Mouse (Mus musculus): ENCODE data around the gene Fam129b. TPM values are rescaled to one million over a fixed set of nuclear protein-coding genes. Genes with fewer than 3 reads are reported as not detected.
"Not testable (repeated sequence)": the region's sequence is repeated elsewhere in the genome, so short reads cannot be mapped to it uniquely, and the experiment has no call there.

Gene Fam129b
- 1 to 10 TPM; 3.8 to 6.3 (median 5.4) TPM for total RNA-seq (2022)

GRCm38 (mm10) chr2:32875675-32876489 lies at the start of gene Fam129b:
Gene Fam129b, plus strand, starts transcription at chr2:32876114.
- peak; percentile 69 to 71 for DNase-seq (ENCODE audit: low spot score in 2 of 2)

DNA sequence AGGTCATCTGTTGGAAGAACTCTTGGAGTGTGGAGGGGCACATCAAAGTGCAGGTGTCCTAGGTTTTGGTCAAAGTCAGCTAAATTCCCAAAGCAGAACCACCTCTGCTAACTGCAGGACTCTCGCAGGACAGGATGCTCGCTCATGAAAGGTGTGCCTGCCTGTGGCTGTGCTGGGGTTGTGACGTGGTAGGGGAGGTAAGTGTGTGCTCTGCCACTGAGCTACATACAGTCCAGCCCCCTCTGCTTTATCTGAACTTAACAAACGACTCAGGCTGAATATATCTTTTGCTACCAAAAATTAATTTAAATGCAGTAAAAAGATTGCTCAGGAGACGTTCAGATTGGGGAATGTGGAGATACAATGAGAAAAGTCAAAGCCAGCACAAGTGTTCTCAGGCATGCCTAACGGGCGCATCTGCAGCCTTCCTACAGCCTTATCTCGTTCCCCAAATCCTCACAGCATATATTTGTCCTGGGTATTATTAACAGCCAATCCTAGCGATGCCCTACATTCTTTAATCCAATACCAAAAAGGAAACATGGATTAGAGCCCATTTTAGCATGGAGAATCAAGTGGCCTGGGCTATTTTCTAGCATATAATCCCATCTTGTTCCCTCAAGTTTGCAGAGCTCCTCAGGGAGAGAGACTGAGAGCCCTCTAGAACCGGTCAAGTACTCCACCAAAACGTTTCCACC lies 46.8 kb upstream of the Fam129b start:
- no peak for DNase-seq (ENCODE audit: low spot score in 2 of 2)

DNA sequence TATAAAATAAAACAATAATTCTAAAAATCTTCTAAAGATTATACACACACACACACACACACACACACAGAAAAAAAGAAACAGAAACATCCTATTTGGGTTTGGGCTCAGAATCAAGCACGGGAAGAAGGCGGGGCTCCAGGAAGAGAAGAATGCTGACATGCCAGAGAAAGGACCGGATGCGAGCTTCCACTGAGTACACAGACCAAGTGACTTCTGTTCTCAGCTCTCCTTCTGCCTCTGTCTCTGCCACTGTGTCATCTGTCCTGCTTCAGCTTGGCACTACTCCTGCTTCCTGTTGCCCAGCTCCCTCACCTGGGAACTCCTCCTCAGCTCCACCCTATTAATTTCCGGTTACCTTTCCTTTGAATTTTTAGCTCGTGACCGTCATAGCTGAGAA lies 41.4 kb upstream of the Fam129b start:
- DNase-seq (ENCODE audit: low spot score in 2 of 2), result peak; percentile 24 to 25

- no peak for DNase-seq (ENCODE audit: low spot score in 2 of 2)
Measured at GRCm38 (mm10) chr2:32835588-32835987, 40.3 kb upstream of the Fam129b start.

DNA sequence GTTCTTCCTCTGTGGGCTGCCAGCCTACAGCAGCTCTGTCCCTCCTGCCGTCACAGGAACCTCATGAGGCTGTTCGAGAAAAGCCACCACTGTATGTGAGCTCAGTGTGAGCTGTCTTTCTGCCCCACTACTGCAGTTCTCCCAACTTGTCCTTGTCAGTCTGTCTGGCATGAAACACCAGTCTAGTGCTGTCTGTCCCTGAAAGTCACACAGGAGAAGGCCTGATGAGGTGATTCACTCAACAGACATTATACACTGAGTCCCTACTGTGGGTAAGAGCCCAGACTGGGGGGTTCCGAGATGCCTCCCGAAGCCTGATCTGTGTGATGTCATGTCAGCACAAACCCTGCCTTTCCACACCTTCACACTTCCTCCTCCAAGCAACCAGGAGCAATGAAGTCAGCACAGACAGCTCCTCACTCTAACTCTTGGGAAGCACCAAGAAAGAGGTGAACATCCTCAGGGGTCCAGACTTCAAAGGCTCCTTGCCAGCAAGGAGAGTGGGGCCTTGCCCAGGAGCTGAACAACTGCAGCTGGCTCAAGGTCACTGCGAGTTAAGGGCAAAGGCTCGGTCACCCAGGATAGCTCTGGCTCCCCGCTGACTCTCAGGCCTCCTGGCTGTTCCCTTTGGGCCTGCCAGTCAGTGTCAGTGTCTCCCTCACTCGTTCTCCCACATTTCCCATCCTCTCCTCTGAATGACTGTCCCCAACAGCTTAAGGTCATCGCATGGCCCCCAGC lies 37.6 kb upstream of the Fam129b start:
- DNase-seq (ENCODE audit: low spot score in 2 of 2), result no peak

DNA sequence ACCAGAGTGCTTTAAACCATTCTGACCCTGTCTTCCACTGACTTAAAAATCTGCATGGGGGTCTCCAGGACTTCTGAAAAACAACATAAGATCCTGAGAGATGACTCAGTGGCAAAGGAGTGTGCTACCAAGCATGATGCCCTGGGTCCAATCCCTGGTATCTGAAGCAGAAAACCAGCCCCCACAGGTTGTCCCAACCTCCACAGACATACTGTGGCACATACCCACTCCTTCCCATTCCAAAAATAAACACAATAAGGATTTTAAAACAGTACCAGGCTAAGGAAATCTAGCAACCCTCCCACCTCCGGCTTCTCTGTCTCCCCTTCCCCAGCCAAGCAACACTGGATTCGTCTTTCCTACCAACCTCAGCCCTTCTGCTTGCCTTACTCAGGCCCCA lies 36.7 kb upstream of the Fam129b start:
- DNase-seq (ENCODE audit: low spot score in 2 of 2), result no peak

DNA sequence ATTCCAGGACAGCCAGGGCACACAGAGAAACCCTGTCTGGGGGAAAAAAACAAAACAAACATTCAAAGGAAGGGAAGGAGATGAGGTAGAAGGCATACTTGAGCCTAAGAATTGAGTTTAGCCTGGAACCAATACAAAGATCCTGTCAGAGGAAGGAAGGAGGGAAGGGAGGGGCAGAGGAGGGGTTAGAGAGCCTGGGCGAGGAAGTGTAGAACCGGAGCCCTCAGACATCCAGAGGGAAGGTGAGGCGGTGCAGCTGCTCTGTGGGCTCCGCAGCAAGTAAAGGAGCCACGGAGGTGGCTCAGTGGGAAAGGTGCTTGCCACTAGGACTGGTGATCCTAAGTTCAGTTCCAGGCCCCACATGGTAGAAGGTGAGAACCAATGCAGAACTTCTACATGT lies 34.8 kb upstream of the Fam129b start:
- no peak for DNase-seq (ENCODE audit: low spot score in 2 of 2)

DNA sequence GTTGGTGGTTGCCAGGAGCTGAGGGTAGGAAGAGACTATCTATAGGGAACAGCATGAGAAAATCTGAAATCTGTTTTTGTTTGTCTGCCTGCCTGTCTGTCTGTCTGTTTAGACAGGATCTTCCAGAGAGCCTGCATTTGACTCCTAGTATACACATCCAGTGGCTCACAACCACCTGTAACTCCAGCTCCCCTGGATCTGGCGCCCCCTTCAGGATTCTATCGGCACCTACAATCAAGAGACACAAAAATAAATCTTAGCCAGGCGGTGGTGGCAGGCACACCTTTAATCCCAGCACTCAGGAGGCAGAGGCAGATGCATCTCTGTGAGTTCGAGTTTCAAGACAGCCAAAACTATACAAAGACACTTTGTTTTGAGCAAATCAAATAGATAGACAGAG lies 33.4 kb upstream of the Fam129b start:
- no peak for DNase-seq (ENCODE audit: low spot score in 2 of 2)

DNA sequence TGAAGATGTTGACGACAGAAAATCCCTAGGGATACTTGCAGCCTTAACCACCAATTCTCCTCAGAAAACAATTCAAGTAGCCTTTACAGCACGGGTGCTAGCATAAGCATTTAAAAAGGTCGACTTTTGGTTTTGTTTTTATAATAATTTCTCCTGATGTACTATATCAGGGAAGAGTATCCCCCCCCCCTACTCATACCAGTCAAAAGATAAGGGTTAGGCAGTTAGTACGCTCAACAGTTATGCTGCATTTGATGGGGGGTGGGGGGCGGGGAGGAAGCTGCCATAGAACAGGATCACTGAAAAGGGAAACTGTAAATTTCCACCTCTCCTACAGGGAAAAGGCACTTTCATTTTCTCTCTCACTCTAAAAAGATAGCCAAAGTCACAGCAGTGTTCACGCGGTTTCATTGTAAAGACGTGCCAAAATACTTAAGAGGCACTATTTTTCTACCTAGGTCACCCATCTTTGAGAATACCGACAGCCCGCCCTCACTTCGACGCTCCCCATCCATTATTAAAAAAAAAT lies 30.3 kb upstream of the Fam129b start:
- DNase-seq (ENCODE audit: low spot score in 2 of 2), result no peak

DNA sequence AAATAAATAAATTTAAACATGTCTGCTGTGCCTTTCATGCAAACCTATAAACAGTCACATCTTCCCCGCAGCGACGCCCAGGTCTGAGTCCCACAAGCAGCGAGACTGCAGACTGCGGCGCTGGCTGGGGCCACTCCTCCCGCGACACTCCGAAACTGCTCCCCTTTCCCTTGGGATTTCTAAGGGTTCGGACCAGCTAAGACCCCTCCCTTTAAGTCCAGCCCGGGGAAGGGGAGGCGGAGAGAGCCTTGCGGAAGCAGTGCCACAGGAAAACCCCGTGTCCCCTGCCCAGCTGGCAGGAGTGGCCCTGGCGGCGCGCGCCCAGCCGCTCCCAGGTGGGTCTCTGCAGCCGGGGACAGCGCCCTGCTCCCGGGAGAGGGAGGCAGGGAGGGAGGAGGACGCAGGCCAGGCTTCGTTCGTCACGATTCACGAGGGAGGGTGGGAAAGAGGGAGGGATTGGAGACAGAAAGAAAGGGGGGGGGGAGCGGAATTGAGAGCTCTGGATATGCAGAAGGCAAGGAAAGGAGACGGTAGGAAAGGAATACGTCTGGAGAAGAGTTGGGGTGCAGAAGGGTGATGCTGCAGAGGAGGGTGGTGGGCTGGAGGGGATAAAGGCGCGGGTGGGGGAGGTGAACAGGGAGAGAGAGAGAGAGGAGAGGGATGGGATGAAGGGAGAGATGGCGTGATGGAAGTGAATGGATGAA lies 29.7 kb upstream of the Fam129b start:
- peak in 1 of 2 experiments; percentile 45 for DNase-seq (ENCODE audit: low spot score in 2 of 2)

- DNase-seq (ENCODE audit: low spot score in 2 of 2), result peak; percentile 77 to 89
Measured at GRCm38 (mm10) chr2:32846805-32847467, 29.0 kb upstream of the Fam129b start, which contains the start of gene Stxbp1. Gene Stxbp1, minus strand, starts transcription at chr2:32847245.

DNA sequence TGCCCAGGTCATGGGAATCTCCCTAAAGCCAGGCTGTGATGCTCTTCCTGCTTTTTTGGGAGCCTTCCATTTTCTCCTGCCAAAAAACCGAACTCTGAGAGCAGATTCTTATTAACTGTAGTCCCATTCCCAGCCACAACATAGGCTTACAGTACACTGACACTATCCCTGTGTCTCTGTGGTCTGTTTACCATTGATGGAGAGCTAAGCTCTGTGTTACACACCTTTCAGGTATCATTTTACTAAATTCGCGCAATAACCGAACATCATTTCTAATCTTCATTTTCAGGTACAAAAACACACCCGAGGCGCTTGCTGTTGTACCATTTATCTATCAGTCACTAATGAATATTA lies 28.5 kb upstream of the Fam129b start:
- DNase-seq (ENCODE audit: low spot score in 2 of 2), result no peak

DNA sequence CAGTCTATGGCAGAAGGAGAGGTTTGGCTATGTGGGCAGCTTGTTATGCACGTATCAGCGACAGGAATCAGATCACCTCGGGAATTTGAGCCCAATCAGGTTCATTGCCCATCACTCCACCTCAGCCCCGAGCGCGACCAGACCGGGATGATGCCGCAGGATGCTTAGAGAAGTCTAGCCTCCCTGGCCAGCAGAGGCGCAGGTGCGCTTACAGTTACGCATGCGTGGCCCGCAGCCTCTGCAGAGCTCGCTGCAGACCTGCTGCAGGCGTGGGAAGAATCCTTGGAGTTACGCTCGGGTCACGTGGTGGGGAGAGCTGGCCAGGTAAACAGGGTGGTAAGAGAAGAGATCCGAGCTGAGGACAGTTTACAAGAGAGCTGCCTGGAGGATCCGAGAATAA lies 23.8 kb upstream of the Fam129b start:
- DNase-seq (ENCODE audit: low spot score in 2 of 2), result no peak

GRCm38 (mm10) chr2:32853716-32854115 lies 22.2 kb upstream of the Fam129b start:
- DNase-seq (ENCODE audit: low spot score in 2 of 2), result not testable (repeated sequence)

DNA sequence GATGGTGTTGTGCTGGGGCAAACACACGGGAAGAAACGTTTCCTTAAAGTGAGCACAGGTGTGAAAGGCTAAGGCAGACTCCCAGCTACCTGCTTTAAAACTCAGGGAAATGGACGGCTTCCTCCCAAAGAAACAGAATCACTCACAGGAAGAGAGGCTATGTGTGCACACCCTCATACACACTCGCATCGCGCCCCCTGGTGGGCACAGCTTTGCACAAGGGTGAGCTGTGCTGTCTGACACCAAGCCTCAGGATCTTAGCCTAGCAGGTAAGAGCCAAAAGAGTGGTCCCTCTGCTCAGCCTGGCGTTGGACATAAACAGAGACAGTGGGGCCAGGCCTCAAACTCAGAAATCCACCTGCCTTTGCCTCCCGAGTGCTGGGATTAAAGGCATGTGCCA lies 21.7 kb upstream of the Fam129b start:
- DNase-seq (ENCODE audit: low spot score in 2 of 2), result peak; percentile 79 to 88

GRCm38 (mm10) chr2:32855046-32855785 lies 20.7 kb upstream of the Fam129b start:
- no peak for DNase-seq (ENCODE audit: low spot score in 2 of 2)

- no peak for DNase-seq (ENCODE audit: low spot score in 2 of 2)
Measured at GRCm38 (mm10) chr2:32855790-32856465, 20.0 kb upstream of the Fam129b start.

GRCm38 (mm10) chr2:32857584-32857983 lies 18.3 kb upstream of the Fam129b start:
- DNase-seq (ENCODE audit: low spot score in 2 of 2), result peak in 1 of 2 experiments; percentile 60

DNA sequence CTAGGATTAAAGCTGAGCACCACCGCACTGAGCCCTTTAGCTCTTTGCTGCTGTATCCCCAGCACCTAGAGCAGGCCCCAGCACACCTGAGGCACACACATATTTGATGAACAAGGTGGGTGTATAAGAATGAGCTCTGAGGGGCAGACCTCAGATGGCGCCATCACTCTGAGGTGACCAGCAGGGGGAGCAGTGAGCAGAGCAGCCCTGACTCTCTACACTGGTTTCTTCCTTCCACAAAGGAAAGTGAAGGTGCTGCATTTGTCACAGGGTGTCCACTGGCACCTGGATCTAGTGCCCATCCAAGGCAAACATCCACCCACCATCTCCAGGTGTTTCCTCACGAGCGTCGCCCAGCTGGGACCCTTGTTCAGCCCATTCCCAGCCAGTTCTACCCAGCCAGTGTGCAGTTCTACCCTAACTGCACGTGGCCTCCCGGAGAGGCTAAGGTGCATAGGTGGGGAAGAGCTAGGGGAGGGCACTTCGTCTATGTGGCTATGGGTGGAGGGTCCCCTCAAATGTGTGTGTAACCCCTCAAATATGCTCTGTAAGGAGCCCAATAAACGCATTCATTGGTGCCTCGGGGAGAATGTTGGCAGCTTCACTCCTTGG lies 16.8 kb upstream of the Fam129b start:
- no peak for DNase-seq (ENCODE audit: low spot score in 2 of 2)

Measured in gastrocnemius, adult 8-10 months (tissue).